Mouse (Mus musculus) liver, adult 2 months (tissue): Measurements from ENCODE around the gene Rapgef5.

ENCODE experiments used
- CTCF ChIP-seq: fragments of 200-500 bp; IDR thresholded peaks from 2 replicates; pipeline ENCODE4 v1.5.1; 2011; ENCODE audit warnings: low read depth, low read length, control low read depth
- POLR2A ChIP-seq: fragments of 200-500 bp; IDR thresholded peaks from 2 replicates; pipeline ENCODE4 v1.6.1; 2011; ENCODE audit warnings: low read length, control low read depth; ENCODE audit not compliant: insufficient read depth; ENCODE audit errors: extremely low read depth

- TF ChIP-seq CTCF, result no peak
- TF ChIP-seq POLR2A, result no peak
These were observed 15.1 kb upstream of the Rapgef5 start for GRCm38 (mm10) chr12:117501180-117501579.
